ENCODE assay signal across 22 mouse cellular contexts in the genomic region with DNA sequence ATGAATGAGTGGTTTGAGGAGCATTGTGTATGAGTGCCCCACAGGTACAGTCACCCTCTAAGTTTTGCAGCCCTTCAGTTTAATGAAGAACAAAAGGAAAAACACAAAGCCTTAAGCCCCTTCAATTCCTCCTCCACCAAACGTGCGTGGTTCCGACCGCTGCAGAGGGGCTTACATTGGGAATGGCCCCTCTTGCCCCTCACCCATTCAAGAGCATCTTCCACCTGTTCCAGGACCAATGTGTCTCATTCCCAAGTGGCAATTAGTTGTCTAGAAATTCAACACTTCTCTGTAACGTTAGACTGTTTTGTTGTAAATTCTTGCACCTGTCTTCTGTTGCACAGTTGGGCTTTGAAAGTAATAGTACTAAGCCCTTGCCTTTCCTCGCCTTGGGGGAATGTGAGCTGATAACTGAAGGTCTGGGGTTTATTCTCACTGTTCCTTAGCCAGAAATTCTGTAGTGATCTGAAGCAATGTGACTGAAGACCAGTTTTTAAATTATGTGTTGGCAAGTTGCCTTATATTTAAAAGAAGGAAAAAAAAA. TPM values are rescaled to one million over a fixed set of nuclear protein-coding genes. Genes with fewer than 3 reads are reported as not detected.
DNase-seq lines count a peak whose midpoint lies in the region; ATAC-seq and TF ChIP-seq lines count a peak whose summit lies in the region.
"Had no signal": no experiment of that assay in that cellular context is flagged by ENCODE, and none has a peak within 500 bp of the region (broad histone marks: within the 10 kb centered on the region; RNA-seq: fewer than 3 reads in every experiment).

No protein-coding gene starts in this region.

- no peaks in the 10 kb centered on the region; the same call in none of the 2 replicates for H3K79me2 ChIP-seq in CH12.LX (replicated peaks; ENCODE audit: control insufficient read depth, extremely low read depth, insufficient read depth, poor library complexity, severe bottlenecking)
- H3K79me2 ChIP-seq in myocyte (ENCODE audit: control insufficient read depth, insufficient read depth) = peaks cover 26% of the 10 kb centered on the region

- no peak overlapping the region for H3K9ac ChIP-seq in forebrain, embryonic 13.5 days
- H3K9ac ChIP-seq in kidney, embryonic 15.5 days = no peak overlapping the region
- H3K9ac ChIP-seq in CH12.LX (ENCODE audit: insufficient read depth, low read depth) = no peak overlapping the region
- H3K9ac ChIP-seq: embryonic facial prominence, embryonic 15.5 days; forebrain, embryonic 12.5 days; heart, embryonic 13.5 days; hindbrain, embryonic 13.5 days had no signal

- H3K27ac ChIP-seq in forebrain, embryonic 13.5 days = 0 out of 2 replicates have a peak overlapping the region, but pooled peaks have one; percentile 3
- no peak overlapping the region for H3K27ac ChIP-seq in forebrain, embryonic 10.5 days
- peak overlapping the region; percentile 37; the same call in 1 of the 2 replicates for H3K27ac ChIP-seq in kidney, embryonic 15.5 days
- no peak overlapping the region for H3K27ac ChIP-seq in CH12.LX (ENCODE audit: insufficient read depth, low read depth)
- H3K27ac ChIP-seq: forebrain, embryonic 12.5 days; heart, adult 2 months; heart, embryonic 10.5 days; heart, embryonic 13.5 days; hindbrain, embryonic 13.5 days had no signal

- no peak for ATAC-seq in forebrain, embryonic 13.5 days
- no peak for ATAC-seq in kidney, embryonic 15.5 days (replicated peaks; ENCODE audit: low FRiP score)
- ATAC-seq: forebrain, embryonic 16.5 days; intestine, postnatal 0 days had no signal

- TF ChIP-seq RAD21 in CH12.LX (IDR thresholded peaks at IDR 0.05; ENCODE audit: low read depth, low read length) = no peak

- H3K4me3 ChIP-seq in forebrain, embryonic 13.5 days = no peak overlapping the region
- no peak overlapping the region for H3K4me3 ChIP-seq in forebrain, embryonic 10.5 days
- no peak overlapping the region for H3K4me3 ChIP-seq in kidney, embryonic 15.5 days (replicated peaks)
- no peak overlapping the region for H3K4me3 ChIP-seq in CH12.LX (replicated peaks in 1 of 3; ENCODE audit: low read depth in 2 of 3, low read length in 2 of 3, poor library complexity in 1 of 3)
- H3K4me3 ChIP-seq in myocyte = no peak overlapping the region
- H3K4me3 ChIP-seq: embryonic facial prominence, embryonic 15.5 days; forebrain, embryonic 12.5 days; heart, adult 2 months; heart, embryonic 10.5 days; heart, embryonic 13.5 days; hindbrain, embryonic 13.5 days had no signal

- H3K4me2 ChIP-seq in forebrain, embryonic 13.5 days = no peak overlapping the region
- H3K4me2 ChIP-seq in kidney, embryonic 15.5 days = no peak overlapping the region
- H3K4me2 ChIP-seq in CH12.LX (ENCODE audit: insufficient read depth, low read depth, poor library complexity, severe bottlenecking) (no peak overlapping the region), myocyte (ENCODE audit: low read depth) (no peak overlapping the region)
- H3K4me2 ChIP-seq: embryonic facial prominence, embryonic 15.5 days; forebrain, embryonic 12.5 days; heart, embryonic 13.5 days; hindbrain, embryonic 13.5 days had no signal

- H3K9me3 ChIP-seq in forebrain, embryonic 13.5 days (replicated peaks) = no peaks in the 10 kb centered on the region
- H3K9me3 ChIP-seq in forebrain, embryonic 10.5 days = no peaks in the 10 kb centered on the region
- H3K9me3 ChIP-seq in kidney, embryonic 15.5 days (replicated peaks) = no peaks in the 10 kb centered on the region
- H3K9me3 ChIP-seq in CH12.LX (replicated peaks; ENCODE audit: low read length) = no peaks in the 10 kb centered on the region
- H3K9me3 ChIP-seq: embryonic facial prominence, embryonic 15.5 days; forebrain, embryonic 12.5 days; heart, embryonic 10.5 days; heart, embryonic 13.5 days; hindbrain, embryonic 13.5 days had no signal

- WGBS in forebrain, embryonic 13.5 days = 51% methylated on average over 6 of the region's 6 CpGs
- WGBS in forebrain, embryonic 10.5 days = 74% methylated on average over 6 of the region's 6 CpGs
- WGBS in kidney, embryonic 15.5 days = 57% methylated on average over 6 of the region's 6 CpGs

- no peaks in the 10 kb centered on the region for H3K27me3 ChIP-seq in forebrain, embryonic 13.5 days
- H3K27me3 ChIP-seq in forebrain, embryonic 10.5 days (ENCODE audit: poor library complexity, severe bottlenecking) = no peaks in the 10 kb centered on the region
- H3K27me3 ChIP-seq in kidney, embryonic 15.5 days = no peaks in the 10 kb centered on the region
- no peaks in the 10 kb centered on the region for H3K27me3 ChIP-seq in CH12.LX (replicated peaks)
- H3K27me3 ChIP-seq in myocyte (ENCODE audit: control insufficient read depth, insufficient read depth, insufficient read length) = no peaks in the 10 kb centered on the region
- H3K27me3 ChIP-seq: embryonic facial prominence, embryonic 15.5 days; forebrain, embryonic 12.5 days; heart, embryonic 13.5 days; hindbrain, embryonic 13.5 days had no signal

- TF ChIP-seq POLR2A in CH12.LX (IDR thresholded peaks at IDR 0.05; ENCODE audit: low read depth, low read length) (no peak), myocyte (IDR thresholded peaks at IDR 0.05; ENCODE audit: insufficient read length, low read depth) (no peak)

- dilution Hi-C loops in CH12.LX (cut with MboI; ENCODE audit: extremely low pct_ligation_motif_present, extremely low pct_unique_long_range_greater_than_20kb, low sequenced_read_pairs) = no loop called here

- no peak for TF ChIP-seq CTCF in CH12.LX (conservative IDR thresholded peaks at IDR 0.05 in 1 of 2, IDR thresholded peaks at IDR 0.05 in 1 of 2; ENCODE audit: low read depth in 2 of 2, low read length in 2 of 2)

- peaks cover 32% of the 10 kb centered on the region for H3K4me1 ChIP-seq in forebrain, embryonic 13.5 days
- H3K4me1 ChIP-seq in forebrain, embryonic 10.5 days = peaks cover 15% of the 10 kb centered on the region
- peaks cover 42% of the 10 kb centered on the region for H3K4me1 ChIP-seq in kidney, embryonic 15.5 days
- peaks cover 3 to 20% of the 10 kb centered on the region in 2 experiments for H3K4me1 ChIP-seq in CH12.LX (ENCODE audit: control insufficient read depth in 1 of 2, insufficient read depth in 2 of 2)

- no peak for DNase-seq in forebrain, embryonic 10.5 days (ENCODE audit: extremely low spot score, low spot score)
- DNase-seq in kidney, adult 18-20 months = no peak
- DNase-seq in CH12.LX (ENCODE audit: extremely low read depth) = no peak
- DNase-seq in adipocyte (ENCODE audit: low spot score) = no peak
- DNase-seq: adrenal gland, postnatal 14 days; B cell, adult 2 months; cerebellum, adult 11 months; gastrocnemius, postnatal 10 days; gastrocnemius, postnatal 36 days; heart, adult 2 months; heart, postnatal 14 days; heart, postnatal 4 days had no signal

- H3ac ChIP-seq in myocyte (ENCODE audit: control insufficient read depth, insufficient read length) = no peak overlapping the region

- in situ Hi-C loops in CH12.LX (cut with MboI; ENCODE audit: low pct_ligation_motif_present, low pct_unique_long_range_greater_than_20kb, low sequenced_read_pairs) = no loop called here

- TF ChIP-seq EP300 in CH12.LX (IDR thresholded peaks at IDR 0.05; ENCODE audit: low read length) = no peak

- H3K36me3 ChIP-seq in forebrain, embryonic 13.5 days (ENCODE audit: poor library complexity, severe bottlenecking) = peaks cover 76% of the 10 kb centered on the region
- peaks cover 98% of the 10 kb centered on the region for H3K36me3 ChIP-seq in forebrain, embryonic 10.5 days (replicated peaks)
- peaks cover 94% of the 10 kb centered on the region for H3K36me3 ChIP-seq in kidney, embryonic 15.5 days
- H3K36me3 ChIP-seq in CH12.LX (replicated peaks in 1 of 2; ENCODE audit: control insufficient read depth in 1 of 2, insufficient read depth in 1 of 2, low read length in 1 of 2) (peaks cover 80 to 98% of the 10 kb centered on the region in 2 experiments), myocyte (ENCODE audit: control insufficient read depth, insufficient read depth) (peaks cover 45% of the 10 kb centered on the region)

RNA-seq across cellular contexts. Expression of gene Traf4, which starts 9.2 kb away (rescaled TPM):
- 114 and 121 TPM in 2 replicates for polyA plus RNA-seq in forebrain, embryonic 13.5 days (2015; fragmentation: Nextera tagmentation; extraction: Ambion mirVana)
- polyA plus RNA-seq in forebrain, embryonic 10.5 days (2016; fragmentation: Nextera tagmentation; extraction: Ambion mirVana) = 97.6 and 104 TPM in 2 replicates
- polyA plus RNA-seq in kidney, embryonic 15.5 days (2015; fragmentation: Nextera tagmentation; extraction: Ambion mirVana) = 94.2 and 99.5 TPM in 2 replicates
- total RNA-seq in CH12.LX (2012; rRNA removed) (47.9 and 55.9 TPM in 2 replicates), CH12.LX (2014; rRNA removed) (17.1 and 20.8 TPM in 2 replicates)
- polyA plus RNA-seq in CH12.LX (2012; ENCODE audit: insufficient read length, low read depth) (52.9 and 68.7 TPM in 2 replicates), myocyte (2012; fragmentation: generic; extraction: Trizol) (206 TPM)

RNA-seq across cellular contexts. Expression of gene Nek8, which starts 20.2 kb away (rescaled TPM):
- 5.4 and 8.7 TPM in 2 replicates for polyA plus RNA-seq in forebrain, embryonic 13.5 days (2015; fragmentation: Nextera tagmentation; extraction: Ambion mirVana)
- polyA plus RNA-seq in forebrain, embryonic 10.5 days (2016; fragmentation: Nextera tagmentation; extraction: Ambion mirVana) = 10.6 and 11.7 TPM in 2 replicates
- polyA plus RNA-seq in kidney, embryonic 15.5 days (2015; fragmentation: Nextera tagmentation; extraction: Ambion mirVana) = 21.1 and 25.0 TPM in 2 replicates
- total RNA-seq in CH12.LX (2012; rRNA removed) (6.7 and 7.4 TPM in 2 replicates), CH12.LX (2014; rRNA removed) (6.1 and 7.1 TPM in 2 replicates)
- polyA plus RNA-seq in CH12.LX (2012; ENCODE audit: insufficient read length, low read depth) (8.3 and 9.9 TPM in 2 replicates), myocyte (2012; fragmentation: generic; extraction: Trizol) (9.6 TPM)

RNA-seq across cellular contexts. Expression of gene Tlcd1, which starts 20.3 kb away (rescaled TPM):
- 4.7 and 7.6 TPM in 2 replicates for polyA plus RNA-seq in forebrain, embryonic 13.5 days (2015; fragmentation: Nextera tagmentation; extraction: Ambion mirVana)
- 10.0 and 11.3 TPM in 2 replicates for polyA plus RNA-seq in forebrain, embryonic 10.5 days (2016; fragmentation: Nextera tagmentation; extraction: Ambion mirVana)
- 28.7 and 31.8 TPM in 2 replicates for polyA plus RNA-seq in kidney, embryonic 15.5 days (2015; fragmentation: Nextera tagmentation; extraction: Ambion mirVana)
- total RNA-seq in CH12.LX (2012; rRNA removed) (16.4 and 20.3 TPM in 2 replicates), CH12.LX (2014; rRNA removed) (18.2 and 20.3 TPM in 2 replicates)
- polyA plus RNA-seq in CH12.LX (2012; ENCODE audit: insufficient read length, low read depth) (15.6 and 19.1 TPM in 2 replicates), myocyte (2012; fragmentation: generic; extraction: Trizol) (17.4 TPM)

RNA-seq across cellular contexts. Expression of gene Rpl23a, which starts 27.2 kb away (rescaled TPM):
- 970 and 1,119 TPM in 2 replicates for polyA plus RNA-seq in forebrain, embryonic 13.5 days (2015; fragmentation: Nextera tagmentation; extraction: Ambion mirVana)
- 1,073 and 1,096 TPM in 2 replicates for polyA plus RNA-seq in forebrain, embryonic 10.5 days (2016; fragmentation: Nextera tagmentation; extraction: Ambion mirVana)
- polyA plus RNA-seq in kidney, embryonic 15.5 days (2015; fragmentation: Nextera tagmentation; extraction: Ambion mirVana) = 1,327 and 1,492 TPM in 2 replicates
- total RNA-seq in CH12.LX (2012; rRNA removed) (3,714 and 3,939 TPM in 2 replicates), CH12.LX (2014; rRNA removed) (3,235 and 3,361 TPM in 2 replicates)
- polyA plus RNA-seq in CH12.LX (2012; ENCODE audit: insufficient read length, low read depth) (2,992 and 3,119 TPM in 2 replicates), myocyte (2012; fragmentation: generic; extraction: Trizol) (3,571 TPM)

RNA-seq across cellular contexts. Expression of gene Rab34, which starts 32.0 kb away (rescaled TPM):
- 39.7 and 42.1 TPM in 2 replicates for polyA plus RNA-seq in forebrain, embryonic 13.5 days (2015; fragmentation: Nextera tagmentation; extraction: Ambion mirVana)
- 70.7 and 73.3 TPM in 2 replicates for polyA plus RNA-seq in forebrain, embryonic 10.5 days (2016; fragmentation: Nextera tagmentation; extraction: Ambion mirVana)
- 113 and 132 TPM in 2 replicates for polyA plus RNA-seq in kidney, embryonic 15.5 days (2015; fragmentation: Nextera tagmentation; extraction: Ambion mirVana)
- total RNA-seq in CH12.LX (2012; rRNA removed) (0.17 and 0.25 TPM in 2 replicates), CH12.LX (2014; rRNA removed) (0.50 TPM in 1 of 2 replicates, not detected in the other)
- polyA plus RNA-seq in CH12.LX (2012; ENCODE audit: insufficient read length, low read depth) (0.49 and 1.4 TPM in 2 replicates), myocyte (2012; fragmentation: generic; extraction: Trizol) (88.8 TPM)

Comparison
In these comparisons a context has a peak if more than half of its experiments do, and no peak if none do; other contexts are left out.
1. H3K27ac ChIP-seq: peak in forebrain, embryonic 13.5 days (single experiment) and kidney, embryonic 15.5 days (single experiment); none in forebrain, embryonic 10.5 days (single experiment) and CH12.LX (single experiment).